Mouse (Mus musculus) A20 (cell line): ENCODE results near the gene Sohlh2.
"Not testable (repeated sequence)": the region's sequence is repeated elsewhere in the genome, so short reads cannot be mapped to it uniquely, and the experiment has no call there.

Experiments
- DNase-seq: peaks from one replicate; pipeline ENCODE4 v3.0.0-alpha.2; 2011; ENCODE audit warnings: low read depth, low spot score

Sohlh2 gene

GRCm38 (mm10) chr3:55181766-55182165 is at the start of gene Sohlh2:
TSS of gene Sohlh2 (plus strand) at chr3:55182028.
- no peak for DNase-seq

- no peak for DNase-seq
Observed at GRCm38 (mm10) chr3:55137039-55137438, 44.8 kb upstream of the Sohlh2 start, which contains the start of gene Ccdc169. TSS of gene Ccdc169 (plus strand) at chr3:55137339.

GRCm38 (mm10) chr3:55139837-55140236 is 42.0 kb upstream of the Sohlh2 start:
- no peak for DNase-seq

GRCm38 (mm10) chr3:55141401-55141800 is 40.4 kb upstream of the Sohlh2 start:
- DNase-seq = no peak

GRCm38 (mm10) chr3:55144916-55145315 is 36.9 kb upstream of the Sohlh2 start:
- no peak for DNase-seq

GRCm38 (mm10) chr3:55146441-55146840 is 35.4 kb upstream of the Sohlh2 start:
- DNase-seq = no peak

- no peak for DNase-seq
Observed at GRCm38 (mm10) chr3:55147156-55147555, 34.7 kb upstream of the Sohlh2 start.

GRCm38 (mm10) chr3:55148091-55148490 is 33.7 kb upstream of the Sohlh2 start:
- DNase-seq = no peak

GRCm38 (mm10) chr3:55151656-55152433 is 30.0 kb upstream of the Sohlh2 start:
- DNase-seq = peak; percentile 54

- peak; percentile 61 for DNase-seq
Observed at GRCm38 (mm10) chr3:55152673-55153334, 29.0 kb upstream of the Sohlh2 start.

GRCm38 (mm10) chr3:55154163-55154562 is 27.7 kb upstream of the Sohlh2 start:
- no peak for DNase-seq

- DNase-seq = no peak
Observed at GRCm38 (mm10) chr3:55157413-55157812, 24.4 kb upstream of the Sohlh2 start.

- no peak for DNase-seq
Observed at GRCm38 (mm10) chr3:55161144-55161543, 20.7 kb upstream of the Sohlh2 start.

- no peak for DNase-seq
Observed at GRCm38 (mm10) chr3:55163510-55163909, 18.3 kb upstream of the Sohlh2 start.

- no peak for DNase-seq
Observed at GRCm38 (mm10) chr3:55172478-55172877, 9.3 kb upstream of the Sohlh2 start.

- DNase-seq = no peak
Observed at GRCm38 (mm10) chr3:55177271-55177670, 4.6 kb upstream of the Sohlh2 start.

GRCm38 (mm10) chr3:55191668-55192067 is 9.8 kb downstream of the Sohlh2 start:
- no peak for DNase-seq

GRCm38 (mm10) chr3:55193351-55193750 is 11.5 kb downstream of the Sohlh2 start:
- DNase-seq = no peak

GRCm38 (mm10) chr3:55194792-55195191 is 13.0 kb downstream of the Sohlh2 start:
- DNase-seq = no peak

GRCm38 (mm10) chr3:55195581-55196327 is 13.9 kb downstream of the Sohlh2 start:
- DNase-seq = no peak

- no peak for DNase-seq
Observed at GRCm38 (mm10) chr3:55196328-55196710, 14.5 kb downstream of the Sohlh2 start.

GRCm38 (mm10) chr3:55203621-55204020 is 21.8 kb downstream of the Sohlh2 start:
- DNase-seq = not testable (repeated sequence)
